ENCODE assay signal across 25 mouse cellular contexts in the genomic region with DNA sequence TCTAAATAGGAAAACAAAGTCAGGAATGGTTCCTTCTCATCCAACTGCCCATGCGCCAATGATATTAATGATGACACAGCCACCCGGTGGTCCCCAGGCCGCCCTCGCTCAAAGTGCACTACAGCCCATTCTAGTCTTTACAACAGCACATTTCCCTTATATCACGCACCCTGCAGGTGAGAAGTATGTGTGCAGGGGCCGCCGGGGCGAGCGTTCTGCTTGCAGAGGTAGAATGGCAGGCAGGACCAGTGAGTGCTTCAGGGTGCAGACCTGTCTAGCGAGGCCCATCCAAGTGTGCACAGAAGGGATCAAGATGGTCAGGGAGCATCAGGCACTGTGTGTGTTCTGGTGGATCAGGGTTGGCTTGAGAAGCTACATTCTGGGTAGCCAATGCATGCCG.
DNase-seq lines count a peak whose midpoint lies in the region; ATAC-seq and TF ChIP-seq lines count a peak whose summit lies in the region.
"Had no signal": no experiment of that assay in that cellular context is flagged by ENCODE, and none has a peak within 500 bp of the region (broad histone marks: within the 10 kb centered on the region; RNA-seq: fewer than 3 reads in every experiment).

No protein-coding gene starts in this region.

- no peaks in the 10 kb centered on the region for H3K4me1 ChIP-seq in E14TG2a.4 (replicated peaks; ENCODE audit: low read depth, low read length)
- H3K4me1 ChIP-seq: embryonic facial prominence, embryonic 12.5 days; forebrain, embryonic 13.5 days; forebrain, embryonic 15.5 days had no signal

- H3K36me3 ChIP-seq in E14TG2a.4 (ENCODE audit: insufficient read depth, low read length), result no peaks in the 10 kb centered on the region
- H3K36me3 ChIP-seq: embryonic facial prominence, embryonic 12.5 days; forebrain, embryonic 15.5 days; G1E had no signal

- ATAC-seq in inflammation-experienced regulatory T-cells, adult 6 months, result no peak
- ATAC-seq: CD4-positive, CD25-positive, alpha-beta regulatory T cell, adult 4 months; forebrain, embryonic 13.5 days; forebrain, embryonic 15.5 days; forebrain, postnatal 0 days; Patski had no signal

- intact Hi-C loops in heart, postnatal 10 days (cut with DNase I), result no loop called here

- no peaks in the 10 kb centered on the region; the same call in 1 of the 2 replicates for H3K9me3 ChIP-seq in E14TG2a.4 (ENCODE audit: low read length)
- H3K9me3 ChIP-seq: embryonic facial prominence, embryonic 12.5 days; forebrain, embryonic 13.5 days; forebrain, embryonic 15.5 days; G1E had no signal

- H3K4me3 ChIP-seq in E14TG2a.4 (replicated peaks; ENCODE audit: low read length), result no peak overlapping the region
- H3K4me3 ChIP-seq: embryonic facial prominence, embryonic 12.5 days; forebrain, embryonic 13.5 days; forebrain, embryonic 15.5 days had no signal

- TF ChIP-seq CTCF in E14TG2a.4 (conservative IDR thresholded peaks at IDR 0.05; ENCODE audit: low read length), result 0 out of 2 replicates have a peak, but pooled peaks have one; percentile 8

- DNase-seq in R1 (ENCODE audit: low read depth, low spot score) (peak; percentile 63), ZHBTc4 (ENCODE audit: low read depth, low spot score) (peak; percentile 46)
- DNase-seq in gastrocnemius, postnatal 25 days, result no peak
- no peak for DNase-seq in heart, postnatal 10 days
- DNase-seq: adrenal gland, adult 2 months; adrenal gland, postnatal 10 days; adrenal gland, postnatal 25 days; B cell, adult 2 months; cerebellum, adult 11 months; cerebellum, adult 18-20 months; cerebellum, adult 8-10 months; cerebellum, adult 9-11 months; cerebellum, postnatal 14 days; cerebellum, postnatal 36 days; embryo, embryonic 11 days; forebrain, postnatal 0 days had no signal

- no peaks in the 10 kb centered on the region for H3K27me3 ChIP-seq in E14TG2a.4 (ENCODE audit: insufficient read depth, low read length)
- H3K27me3 ChIP-seq: CH12.LX; embryonic facial prominence, embryonic 12.5 days; forebrain, embryonic 13.5 days; forebrain, embryonic 15.5 days; Patski had no signal

Comparison
In these comparisons a context has a peak if more than half of its experiments do, and no peak if none do; other contexts are left out.
1. DNase-seq: peak in R1 (single experiment) and ZHBTc4 (single experiment); none in gastrocnemius, postnatal 25 days (single experiment) and heart, postnatal 10 days (0 of 2).